Mouse (Mus musculus) hindbrain, embryonic 10.5 days (tissue): ENCODE measurements around the gene Klf11. TPM values are rescaled to one million over a fixed set of nuclear protein-coding genes. Genes with fewer than 3 reads are reported as not detected.

Experiments
- DNase-seq: peaks from one replicate; pipeline ENCODE4 v3.0.0-alpha.2; 2017; ENCODE audit warnings: low spot score
- H3K27ac ChIP-seq: fragments of 300-500 bp; sonication (generic); 2 replicates; pipeline ENCODE4 v1.5.1; 2016; ENCODE audit warnings: mild to moderate bottlenecking, moderate library complexity
- H3K27me3 ChIP-seq: fragments of 300-500 bp; sonication (generic); 2 replicates; pipeline ENCODE4 v1.6.1; 2016; ENCODE audit warnings: mild to moderate bottlenecking; ENCODE audit not compliant: poor library complexity, insufficient read depth, severe bottlenecking
- H3K36me3 ChIP-seq: fragments of 300-500 bp; sonication (generic); 2 replicates; pipeline ENCODE4 v1.6.1; 2016; ENCODE audit warnings: mild to moderate bottlenecking, moderate library complexity
- H3K4me1 ChIP-seq: fragments of 300-500 bp; sonication (generic); replicated peaks from 2 replicates; pipeline ENCODE4 v1.6.1; 2016; ENCODE audit warnings: mild to moderate bottlenecking
- H3K4me3 ChIP-seq: fragments of 300-500 bp; sonication (generic); 2 replicates; pipeline ENCODE4 v1.5.1; 2016; ENCODE audit warnings: mild to moderate bottlenecking, moderate library complexity
- H3K9me3 ChIP-seq: fragments of 300-500 bp; sonication (generic); 2 replicates; pipeline ENCODE4 v1.6.1; 2016; ENCODE audit warnings: mild to moderate bottlenecking, moderate library complexity
- WGBS: fragments of 180-500 bp; shearing (Covaris S2); methylation state at CpG from one replicate; pipeline ENCODE4 v1.1.7; 2016; 5-methylcytosine and 5-hydroxymethylcytosine counted together
- polyA plus RNA-seq: library from polyadenylated mRNA; unstranded; fragments of >200 nt; fragmentation: Nextera tagmentation; extraction: Ambion mirVana; gene quantifications from 2 replicates; pipeline ENCODE4 v1.2.1, GENCODE M21; 2016

Klf11 gene
- polyA plus RNA-seq, 1 experiment from 2014 or later: 13.2 TPM

- Histone ChIP-seq H3K36me3 (peaks cover 56% of the 10 kb centered on the region), H3K4me3 (peak overlapping the region; percentile 96), H3K4me1 (peaks cover 53% of the 10 kb centered on the region), H3K27me3 (no peaks in the 10 kb centered on the region), H3K9me3 (no peaks in the 10 kb centered on the region), H3K27ac (peak overlapping the region; percentile 99)
- WGBS: 32% methylated on average over 6 of the region's 6 CpGs
- peak; percentile 21 for DNase-seq
Observed at GRCm38 (mm10) chr12:24709409-24709808, 58.3 kb downstream of the Klf11 start.

- peak overlapping the region; percentile 99 for H3K27ac ChIP-seq
- WGBS: 44% methylated on average over 5 of the region's 5 CpGs
Observed at GRCm38 (mm10) chr12:24709831-24710508, 58.9 kb downstream of the Klf11 start.

GRCm38 (mm10) chr12:24710672-24711071 is 59.6 kb downstream of the Klf11 start:
- no peaks in the 10 kb centered on the region for H3K9me3 ChIP-seq
- 66% methylated on average over 5 of the region's 5 CpGs for WGBS
- peak overlapping the region; percentile 96 for H3K4me3 ChIP-seq
- no peaks in the 10 kb centered on the region for H3K27me3 ChIP-seq
- H3K36me3 ChIP-seq: peaks cover 65% of the 10 kb centered on the region
- no peak overlapping the region for H3K27ac ChIP-seq
- H3K4me1 ChIP-seq: peaks cover 53% of the 10 kb centered on the region
- peak; percentile 42 for DNase-seq

More at GRCm38 (mm10) chr12:24709831-24710508, 58.9 kb downstream of the Klf11 start:
- H3K27me3 ChIP-seq: no peaks in the 10 kb centered on the region
- H3K4me3 ChIP-seq: peak overlapping the region; percentile 96
- peaks cover 53% of the 10 kb centered on the region for H3K4me1 ChIP-seq
- H3K9me3 ChIP-seq: no peaks in the 10 kb centered on the region
- peak; percentile 68 for DNase-seq
- H3K36me3 ChIP-seq: peaks cover 61% of the 10 kb centered on the region

Other genes with a start within 250 kb of the Klf11 start
- 26.2 and 31.1 TPM in 2 replicates for gene Taf1b, start 152.9 kb upstream of the Klf11 start, polyA plus RNA-seq
- gene Grhl1, start 79.0 kb upstream of the Klf11 start, polyA plus RNA-seq: 0.21 and 0.58 TPM in 2 replicates
- 0.34 and 0.55 TPM in 2 replicates for gene Cys1, start 30.5 kb downstream of the Klf11 start, polyA plus RNA-seq
- 552 and 686 TPM in 2 replicates for gene Rrm2, start 57.0 kb downstream of the Klf11 start, polyA plus RNA-seq
- 43.6 and 45.6 TPM in 2 replicates for gene Mboat2, start 179.6 kb downstream of the Klf11 start, polyA plus RNA-seq